Mouse (Mus musculus) heart, adult 2 months (tissue): ENCODE measurements around the gene Dclk2. TPM values are rescaled to one million over a fixed set of nuclear protein-coding genes. Genes with fewer than 3 reads are reported as not detected.

ENCODE experiments used
- DNase-seq, 2 experiments: peaks; one replicate each; pipeline ENCODE4 v3.0.0; 2021
- H3K27ac ChIP-seq: fragments of 200-600 bp; 2 replicates; pipeline ENCODE4 v1.8.1; 2022
- H3K27me3 ChIP-seq: fragments of 200-500 bp; 2 replicates; pipeline ENCODE4 v1.6.1; 2012; ENCODE audit warnings: mild to moderate bottlenecking, low read length, inconsistent platforms, mixed read lengths; ENCODE audit not compliant: control insufficient read depth, insufficient read depth
- H3K36me3 ChIP-seq: fragments of 200-500 bp; 2 replicates; pipeline ENCODE4 v1.6.1; 2012; ENCODE audit warnings: low read length, inconsistent platforms; ENCODE audit not compliant: control insufficient read depth, insufficient read depth
- H3K4me1 ChIP-seq: fragments of 200-500 bp; 2 replicates; pipeline ENCODE4 v1.6.1; 2011; ENCODE audit warnings: low read length; ENCODE audit not compliant: control insufficient read depth, insufficient read depth
- H3K4me3 ChIP-seq: fragments of 200-600 bp; 2 replicates; pipeline ENCODE4 v1.8.1; 2022
- H3K79me2 ChIP-seq: fragments of 200-500 bp; replicated peaks from 2 replicates; pipeline ENCODE4 v1.6.1; 2012; ENCODE audit warnings: mild to moderate bottlenecking, inconsistent platforms, low read length, moderate library complexity, mixed read lengths; ENCODE audit not compliant: control insufficient read depth, insufficient read depth
- H3K9ac ChIP-seq: fragments of 200-500 bp; 2 replicates; pipeline ENCODE4 v1.6.1; 2012; ENCODE audit warnings: low read depth, mild to moderate bottlenecking, control low read depth, inconsistent platforms, low read length, mixed read lengths
- CTCF ChIP-seq: fragments of 200-600 bp; IDR thresholded peaks from 2 replicates; pipeline ENCODE4 v1.8.1; 2022; ENCODE audit warnings: antibody characterized with exemption, mild to moderate bottlenecking, moderate library complexity
- EP300 ChIP-seq: fragments of 200-500 bp; IDR thresholded peaks from 2 replicates; pipeline ENCODE4 v1.6.1; 2011; ENCODE audit warnings: low read depth, low read length, control low read depth; ENCODE audit not compliant: insufficient read depth
- POLR2A ChIP-seq: fragments of 200-500 bp; IDR thresholded peaks from 2 replicates; pipeline ENCODE4 v1.6.1; 2011; ENCODE audit warnings: mild to moderate bottlenecking, low read depth, low read length, control low read depth; ENCODE audit not compliant: insufficient read depth
- WGBS: fragments of 180-500 bp; shearing (Covaris S2); methylation state at CpG from one replicate; pipeline ENCODE4 v1.1.7; 2018; 5-methylcytosine and 5-hydroxymethylcytosine counted together
- intact Hi-C: fragments of 180-260 bp; cut with DNase I; formaldehyde crosslinking; loops from one replicate; pipeline ENCODE4 v1.15.1; 2025
- polyA plus RNA-seq: library from polyadenylated mRNA; depleted of rRNA; stranded (reverse); fragments of >200 nt; gene quantifications from 2 replicates; pipeline ENCODE4 v1.2.3, GENCODE M21; 2012
- total RNA-seq, 2 experiments: library from RNA; stranded (reverse); gene quantifications; 2 replicates each; pipeline ENCODE4 v1.2.3; 2021

The Dclk2 gene
- total and polyA plus RNA-seq, 3 experiments = 1.1 to 2.6 (median 1.5) TPM

- 71% methylated on average over 10 of the region's 10 CpGs for WGBS
- no peak for TF ChIP-seq POLR2A
- no peak for TF ChIP-seq CTCF
- no peak for TF ChIP-seq EP300
- no peak overlapping the region for H3K27ac ChIP-seq
These were observed 100.3 kb downstream of the Dclk2 start for GRCm38 (mm10) chr3:86820344-86820743.

DNA sequence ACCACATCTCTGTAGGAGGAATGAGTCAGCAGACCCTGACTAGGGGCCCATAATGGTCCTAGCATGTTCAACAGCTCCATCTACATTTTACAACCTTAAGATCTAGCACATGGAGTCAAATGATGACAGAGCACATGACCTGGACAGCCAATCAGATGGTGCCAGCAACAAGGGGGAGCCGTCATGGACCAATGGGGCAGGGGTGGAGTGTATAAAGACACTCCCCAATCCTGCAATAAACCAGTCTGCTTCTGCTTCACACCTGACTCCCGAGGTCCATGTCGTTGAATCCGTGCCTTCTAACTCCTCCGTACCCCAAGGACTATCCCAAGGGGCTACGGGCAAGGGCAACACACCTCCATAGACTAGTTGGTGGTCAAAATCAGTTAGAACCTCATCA, 101.3 kb downstream of the Dclk2 start:
- H3K9ac ChIP-seq = no peak overlapping the region
- TF ChIP-seq EP300 (no peak), POLR2A (no peak), CTCF (no peak)
- no peak overlapping the region for H3K4me3 ChIP-seq
- 100% methylated on average over 6 of the region's 6 CpGs for WGBS
- H3K79me2 ChIP-seq = no peaks in the 10 kb centered on the region
- H3K27ac ChIP-seq = no peak overlapping the region
- intact Hi-C loops = loop anchor here (5.0 to 10.0 kb wide), 2 partner anchors 42 to 495 kb away; no protein-coding TSS in a partner anchor
- H3K27me3 ChIP-seq = no peaks in the 10 kb centered on the region
- no peak for DNase-seq
- H3K4me1 ChIP-seq = no peaks in the 10 kb centered on the region
- no peaks in the 10 kb centered on the region for H3K36me3 ChIP-seq

More at GRCm38 (mm10) chr3:86820344-86820743, 100.3 kb downstream of the Dclk2 start:
- Histone ChIP-seq H3K27me3 (no peaks in the 10 kb centered on the region), H3K9ac (no peak overlapping the region), H3K4me3 (no peak overlapping the region), H3K79me2 (no peaks in the 10 kb centered on the region), H3K36me3 (no peaks in the 10 kb centered on the region), H3K4me1 (no peaks in the 10 kb centered on the region)
- DNase-seq = no peak
- intact Hi-C loops = no loop called here

GRCm38 (mm10) chr3:86818001-86818585, 102.6 kb downstream of the Dclk2 start:
- DNase-seq = no peak
- H3K27ac ChIP-seq = no peak overlapping the region
- TF ChIP-seq POLR2A (no peak), EP300 (no peak)
- H3K36me3 ChIP-seq = no peaks in the 10 kb centered on the region
- no peaks in the 10 kb centered on the region for H3K27me3 ChIP-seq
- H3K4me1 ChIP-seq = peaks cover under 1% of the 10 kb centered on the region; the same call in 1 of the 2 replicates
- H3K79me2 ChIP-seq = no peaks in the 10 kb centered on the region
- H3K9ac ChIP-seq = no peak overlapping the region
- WGBS = 94% methylated on average over 13 of the region's 13 CpGs
- intact Hi-C loops = loop anchor here (5.0 to 10.0 kb wide), 2 partner anchors 41 to 493 kb away; no protein-coding TSS in a partner anchor
- H3K4me3 ChIP-seq = no peak overlapping the region

GRCm38 (mm10) chr3:86812689-86813088, 108.0 kb downstream of the Dclk2 start:
- peak; percentile 81 to 84 for DNase-seq
- Histone ChIP-seq H3K27me3 (no peaks in the 10 kb centered on the region), H3K36me3 (no peaks in the 10 kb centered on the region), H3K4me3 (no peak overlapping the region), H3K27ac (peak overlapping the region; percentile 30), H3K9ac (no peak overlapping the region), H3K4me1 (peaks cover 3% of the 10 kb centered on the region; the same call in 1 of the 2 replicates), H3K79me2 (no peaks in the 10 kb centered on the region)
- intact Hi-C loops = loop anchor here (1.0 to 10.0 kb wide), 2 partner anchors 24 to 488 kb away; no protein-coding TSS in a partner anchor
- TF ChIP-seq POLR2A (no peak), EP300 (peak; percentile 91)
- 6% methylated on average over 3 of the region's 3 CpGs for WGBS

- Histone ChIP-seq H3K4me1 (peaks cover 3% of the 10 kb centered on the region; the same call in 1 of the 2 replicates), H3K27me3 (no peaks in the 10 kb centered on the region), H3K36me3 (no peaks in the 10 kb centered on the region), H3K79me2 (no peaks in the 10 kb centered on the region), H3K4me3 (no peak overlapping the region), H3K27ac (no peak overlapping the region), H3K9ac (no peak overlapping the region)
- intact Hi-C loops = loop anchor here (10.0 kb wide), 1 partner anchor 486 kb away; no protein-coding TSS in a partner anchor
- TF ChIP-seq EP300 (no peak), CTCF (no peak), POLR2A (no peak)
- no peak for DNase-seq
- WGBS = 95% methylated on average over 5 of the region's 5 CpGs
These were observed 109.7 kb downstream of the Dclk2 start for GRCm38 (mm10) chr3:86810908-86811307.

DNA sequence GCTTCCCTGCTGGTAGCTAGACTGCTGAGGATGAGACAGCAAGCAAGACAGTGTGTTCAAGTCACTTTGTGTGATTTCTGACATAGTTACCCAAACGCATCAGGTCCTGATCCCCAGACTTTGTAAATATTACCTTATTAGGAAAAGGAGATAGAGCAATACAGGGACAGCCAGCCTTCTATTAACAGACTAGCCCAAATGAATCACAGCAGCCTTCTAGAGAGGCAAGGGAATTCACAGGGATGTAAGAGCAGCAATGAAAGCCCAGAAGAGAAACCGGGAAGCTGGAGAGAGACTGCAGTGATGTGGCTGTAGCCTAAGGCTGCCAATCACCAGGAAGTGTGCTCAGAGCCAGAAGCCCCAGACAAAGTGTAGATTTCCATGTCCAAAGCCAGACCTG, 111.0 kb downstream of the Dclk2 start:
- intact Hi-C loops = loop anchor here (10.0 kb wide), 1 partner anchor 485 kb away; no protein-coding TSS in a partner anchor
- 61% methylated on average over 2 of the region's 2 CpGs for WGBS

More for the DNA sequence above, 111.0 kb downstream of the Dclk2 start:
- Histone ChIP-seq H3K27me3 (no peaks in the 10 kb centered on the region), H3K79me2 (no peaks in the 10 kb centered on the region), H3K36me3 (no peaks in the 10 kb centered on the region), H3K4me1 (peaks cover 3% of the 10 kb centered on the region; the same call in 1 of the 2 replicates), H3K27ac (no peak overlapping the region), H3K4me3 (no peak overlapping the region), H3K9ac (no peak overlapping the region)
- no peak for TF ChIP-seq EP300
- TF ChIP-seq POLR2A = no peak
- TF ChIP-seq CTCF = no peak
- no peak for DNase-seq
